Mouse (Mus musculus): ENCODE results near the gene Fat2. TPM values are rescaled to one million over a fixed set of nuclear protein-coding genes. Genes with fewer than 3 reads are reported as not detected.
A peak's percentile ranks its signal among the peaks of the same experiment; 100 is the strongest.

Fat2 gene
- total RNA-seq, 2 experiments from 2014 or later: 0.26 to 0.29 TPM

DNA sequence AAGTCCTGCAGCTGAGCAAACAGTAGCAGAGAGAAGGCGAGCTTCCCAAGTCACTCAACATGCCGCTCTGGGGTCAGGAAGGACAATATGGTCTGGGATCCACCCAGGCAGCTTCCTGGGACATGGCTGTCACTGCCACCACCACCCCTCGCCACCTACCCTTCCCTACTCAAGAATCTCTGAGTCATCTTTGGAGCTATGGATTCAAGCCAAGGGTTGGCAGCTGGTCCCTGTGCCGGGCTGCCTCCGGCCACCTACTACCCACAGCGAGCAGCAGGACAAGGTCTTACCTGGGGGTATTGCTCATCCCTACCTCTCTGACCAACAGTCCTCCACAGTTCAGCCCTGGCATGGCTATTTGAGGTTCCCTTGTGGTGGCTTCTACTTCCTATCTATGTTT is 61.6 kb downstream of the Fat2 start:
- TF ChIP-seq CTCF (IDR thresholded peaks at IDR 0.05): no peak
- no peak overlapping the region for H3K27ac ChIP-seq
- DNase-seq (ENCODE audit: extremely low spot score in 1 of 2, low spot score in 2 of 2): peak in 1 of 2 experiments; percentile 39
- no peak overlapping the region for H3K4me3 ChIP-seq
- intact Hi-C loops (cut with DNase I): no loop called here

- Histone ChIP-seq H3K27ac (no peak overlapping the region), H3K4me3 (no peak overlapping the region)
- no peak for DNase-seq (ENCODE audit: extremely low spot score in 1 of 2, low spot score in 2 of 2)
- intact Hi-C loops (cut with DNase I): no loop called here
- no peak for TF ChIP-seq CTCF (IDR thresholded peaks at IDR 0.05)
These were observed 67.8 kb downstream of the Fat2 start for GRCm38 (mm10) chr11:55268580-55268979.

DNA sequence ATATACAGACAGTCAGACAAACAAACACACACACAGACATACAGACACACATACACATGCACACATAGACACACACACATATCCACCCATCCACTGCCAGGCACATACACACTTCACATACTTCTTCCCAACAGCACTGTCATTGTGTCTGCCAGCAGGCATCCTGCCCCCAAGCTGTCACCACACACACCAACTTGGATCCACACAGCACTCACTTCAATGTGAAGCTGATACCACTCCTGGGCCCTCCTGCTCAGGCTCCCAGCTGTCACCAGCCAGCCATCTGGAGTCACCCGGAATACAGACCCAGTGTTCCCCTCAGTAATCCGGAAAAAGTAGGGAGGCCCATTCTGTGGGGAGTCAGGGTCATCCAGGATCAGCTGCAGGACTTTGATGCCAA is 70.7 kb downstream of the Fat2 start:
- Histone ChIP-seq H3K27ac (no peak overlapping the region), H3K4me3 (no peak overlapping the region)
- no peak for TF ChIP-seq CTCF (IDR thresholded peaks at IDR 0.05)
- intact Hi-C loops (cut with DNase I): no loop called here
- no peak for DNase-seq (ENCODE audit: extremely low spot score in 1 of 2, low spot score in 2 of 2)

DNA sequence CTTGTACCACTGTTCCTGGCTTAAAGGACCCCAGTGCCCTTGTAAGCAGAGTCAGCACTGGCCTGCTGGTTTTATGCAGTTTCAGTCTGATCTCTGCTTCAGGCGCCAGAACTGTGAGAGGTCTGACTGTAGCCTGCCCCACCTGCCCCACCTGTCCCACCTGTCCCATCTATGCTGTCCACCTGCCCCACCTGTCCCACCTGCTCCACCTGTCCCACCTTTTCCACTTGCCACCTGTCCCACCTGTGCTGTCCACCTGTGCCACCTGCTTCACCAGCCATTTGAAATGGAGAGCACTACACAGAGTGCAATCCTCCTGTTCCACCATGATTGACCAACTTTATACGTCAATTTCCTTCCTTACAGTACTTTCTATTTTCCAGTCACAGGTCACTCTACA is 72.0 kb downstream of the Fat2 start:
- DNase-seq (ENCODE audit: extremely low spot score in 1 of 2, low spot score in 2 of 2): no peak
- TF ChIP-seq CTCF (IDR thresholded peaks at IDR 0.05): no peak
- Histone ChIP-seq H3K27ac (no peak overlapping the region), H3K4me3 (no peak overlapping the region)
- intact Hi-C loops (cut with DNase I): loop anchor here (5.0 kb wide), 1 partner anchor 103 kb away; no protein-coding TSS in a partner anchor

DNA sequence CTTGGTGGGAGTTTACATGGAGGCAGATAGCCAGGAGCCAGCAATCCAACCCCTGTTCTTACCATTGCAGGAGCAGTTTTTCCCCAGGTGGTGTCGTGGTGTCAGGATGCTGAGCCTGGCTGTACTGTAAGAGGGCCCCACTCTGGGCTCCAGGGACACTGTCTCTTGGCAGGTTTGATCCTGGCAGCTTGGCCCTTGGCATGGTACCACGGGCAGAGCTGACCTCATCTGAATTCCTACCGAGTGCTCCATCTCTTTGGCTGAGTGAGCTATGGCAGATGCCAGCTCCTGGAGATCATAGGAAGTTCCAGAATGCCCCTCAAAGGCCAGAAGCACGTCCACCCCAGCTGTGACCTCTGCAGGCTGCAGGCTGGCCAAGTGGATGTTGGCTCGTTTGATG is 74.4 kb downstream of the Fat2 start:
- DNase-seq (ENCODE audit: extremely low spot score in 1 of 2, low spot score in 2 of 2): no peak

GRCm38 (mm10) chr11:55261105-55261504 is 75.3 kb downstream of the Fat2 start:
- DNase-seq (ENCODE audit: extremely low spot score in 1 of 2, low spot score in 2 of 2): no peak
- no peak overlapping the region for H3K4me3 ChIP-seq
- no peak for TF ChIP-seq CTCF (IDR thresholded peaks at IDR 0.05)
- H3K27ac ChIP-seq: no peak overlapping the region
- intact Hi-C loops (cut with DNase I): loop anchor here (5.0 kb wide), 1 partner anchor 106 kb away; no protein-coding TSS in a partner anchor

More for the DNA sequence above, 74.4 kb downstream of the Fat2 start:
- no peak overlapping the region for H3K27ac ChIP-seq
- no peak; the same call in none of the 2 replicates for TF ChIP-seq CTCF (IDR thresholded peaks at IDR 0.05)
- intact Hi-C loops (cut with DNase I): loop anchor here (5.0 kb wide), 1 partner anchor 105 kb away; no protein-coding TSS in a partner anchor
- no peak overlapping the region for H3K4me3 ChIP-seq

GRCm38 (mm10) chr11:55253391-55253790 is 83.0 kb downstream of the Fat2 start:
- Histone ChIP-seq H3K4me3 (no peak overlapping the region), H3K27ac (no peak overlapping the region)
- no peak for DNase-seq (ENCODE audit: extremely low spot score in 1 of 2, low spot score in 2 of 2)
- intact Hi-C loops (cut with DNase I): no loop called here
- TF ChIP-seq CTCF (IDR thresholded peaks at IDR 0.05): no peak

DNA sequence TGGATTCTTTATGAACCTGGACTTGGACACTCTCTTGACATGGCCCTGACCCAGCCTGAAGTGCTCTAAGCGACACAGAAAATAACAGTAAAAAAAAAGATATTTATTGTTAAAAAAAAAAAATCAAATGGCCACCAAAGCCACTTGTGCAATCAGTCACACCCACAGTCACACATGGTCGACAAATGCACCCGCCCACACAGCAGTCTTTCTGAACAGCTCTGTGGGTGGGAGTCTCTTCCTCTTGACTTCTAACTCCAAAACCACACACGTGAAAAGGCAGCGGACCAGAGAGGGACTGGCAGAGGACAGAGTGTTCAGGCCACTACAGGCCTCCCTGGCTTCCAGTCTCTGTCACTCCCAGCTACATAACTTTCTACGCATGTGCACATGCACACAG is 85.8 kb downstream of the Fat2 start:
- TF ChIP-seq CTCF (IDR thresholded peaks at IDR 0.05): no peak

GRCm38 (mm10) chr11:55240556-55240955 is 95.8 kb downstream of the Fat2 start:
- peak; percentile 68 to 76 for DNase-seq (ENCODE audit: extremely low spot score in 1 of 2, low spot score in 2 of 2)
- intact Hi-C loops (cut with DNase I): loop anchor here (5.0 kb wide), 1 partner anchor 78 kb away; no protein-coding TSS in a partner anchor
- H3K4me3 ChIP-seq: no peak overlapping the region
- peak; percentile 83 for TF ChIP-seq CTCF (IDR thresholded peaks at IDR 0.05)
- H3K27ac ChIP-seq: no peak overlapping the region

More for the DNA sequence above, 85.8 kb downstream of the Fat2 start:
- no peak for DNase-seq (ENCODE audit: extremely low spot score in 1 of 2, low spot score in 2 of 2)
- intact Hi-C loops (cut with DNase I): no loop called here
- Histone ChIP-seq H3K4me3 (no peak overlapping the region), H3K27ac (no peak overlapping the region)

GRCm38 (mm10) chr11:55239496-55239895 is 96.9 kb downstream of the Fat2 start:
- H3K27ac ChIP-seq: no peak overlapping the region
- intact Hi-C loops (cut with DNase I): loop anchor here (5.0 kb wide), 1 partner anchor 37 kb away; the partner anchor contains the start of gene Slc36a1
- H3K4me3 ChIP-seq: no peak overlapping the region
- TF ChIP-seq CTCF (IDR thresholded peaks at IDR 0.05): no peak
- DNase-seq (ENCODE audit: extremely low spot score in 1 of 2, low spot score in 2 of 2): no peak

- no peak overlapping the region for H3K4me3 ChIP-seq
- no peak overlapping the region for H3K27ac ChIP-seq
- TF ChIP-seq CTCF (IDR thresholded peaks at IDR 0.05): no peak
- intact Hi-C loops (cut with DNase I): loop anchor here (5.0 kb wide), 1 partner anchor 35 kb away; the partner anchor contains the start of gene Slc36a1
- DNase-seq (ENCODE audit: extremely low spot score in 1 of 2, low spot score in 2 of 2): no peak
These were observed 99.5 kb downstream of the Fat2 start for GRCm38 (mm10) chr11:55236815-55237214.

- Histone ChIP-seq H3K4me3 (no peak overlapping the region), H3K27ac (no peak overlapping the region)
- DNase-seq (ENCODE audit: extremely low spot score in 1 of 2, low spot score in 2 of 2): no peak
- intact Hi-C loops (cut with DNase I): loop anchor here (5.0 kb wide), 1 partner anchor 32 kb away; the partner anchor contains the start of gene Slc36a1
- TF ChIP-seq CTCF (IDR thresholded peaks at IDR 0.05): no peak
These were observed 101.6 kb downstream of the Fat2 start for GRCm38 (mm10) chr11:55234791-55235190.

DNA sequence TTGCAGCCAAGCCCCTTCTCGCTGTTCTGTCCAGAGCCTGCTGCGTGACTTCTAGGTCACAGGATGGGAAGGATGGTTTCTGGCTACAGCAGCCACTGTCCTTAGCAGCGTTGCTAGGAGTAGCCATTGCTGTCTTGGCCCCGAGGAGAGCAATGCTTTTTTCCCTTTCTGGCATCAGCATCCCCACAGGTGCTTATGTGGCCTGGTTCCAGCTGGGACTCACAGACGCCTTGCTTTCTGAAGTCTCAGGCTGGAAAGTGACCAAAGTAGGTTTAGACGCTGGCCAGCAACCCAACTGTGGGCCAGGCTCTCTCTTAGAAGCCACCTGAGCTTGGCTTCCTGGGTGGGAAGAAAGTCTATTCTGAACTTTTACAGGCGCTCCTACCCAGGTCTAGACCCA is 102.1 kb downstream of the Fat2 start:
- DNase-seq (ENCODE audit: extremely low spot score in 1 of 2, low spot score in 2 of 2): no peak
- intact Hi-C loops (cut with DNase I): no loop called here
- no peak overlapping the region for H3K27ac ChIP-seq
- H3K4me3 ChIP-seq: no peak overlapping the region
- no peak for TF ChIP-seq CTCF (IDR thresholded peaks at IDR 0.05)

All from left cerebral cortex, adult 2 months (tissue).